Mouse (Mus musculus) hindbrain, embryonic 15.5 days (tissue): ENCODE measurements around the gene Lsp1. TPM values are rescaled to one million over a fixed set of nuclear protein-coding genes. Genes with fewer than 3 reads are reported as not detected.
A peak's percentile ranks its signal among the peaks of the same experiment; 100 is the strongest.

Source experiments
- ATAC-seq: fragments of 200-750 bp; cut with Nextera tagmentation; 2 replicates; pipeline ENCODE4 v1.8.0; 2017; ENCODE audit warnings: low read depth, moderate number of reproducible peaks, moderate TSS enrichment; ENCODE audit not compliant: low FRiP score
- H3K27ac ChIP-seq: fragments of 300-500 bp; sonication (generic); replicated peaks from 2 replicates; pipeline ENCODE4 v1.5.1; 2015; ENCODE audit warnings: mild to moderate bottlenecking, inconsistent platforms
- H3K27me3 ChIP-seq: fragments of 300-500 bp; sonication (generic); 2 replicates; pipeline ENCODE4 v1.6.1; 2015; ENCODE audit warnings: control low read depth, inconsistent platforms
- H3K36me3 ChIP-seq: fragments of 300-500 bp; sonication (generic); 2 replicates; pipeline ENCODE4 v1.6.1; 2015; ENCODE audit warnings: control low read depth, inconsistent platforms
- H3K4me1 ChIP-seq: fragments of 300-500 bp; sonication (generic); replicated peaks from 2 replicates; pipeline ENCODE4 v1.6.1; 2015; ENCODE audit warnings: control low read depth, inconsistent platforms
- H3K4me2 ChIP-seq: fragments of 300-500 bp; sonication (generic); 2 replicates; pipeline ENCODE4 v1.6.1; 2015; ENCODE audit warnings: moderate library complexity, mild to moderate bottlenecking, inconsistent platforms
- H3K4me3 ChIP-seq: fragments of 300-500 bp; sonication (generic); 2 replicates; pipeline ENCODE4 v1.5.1; 2015; ENCODE audit warnings: mild to moderate bottlenecking, inconsistent platforms
- H3K9ac ChIP-seq: fragments of 300-500 bp; sonication (generic); 2 replicates; pipeline ENCODE4 v1.6.1; 2015; ENCODE audit warnings: inconsistent platforms
- H3K9me3 ChIP-seq: fragments of 300-500 bp; sonication (generic); 2 replicates; pipeline ENCODE4 v1.6.1; 2016; ENCODE audit warnings: control low read depth, inconsistent platforms
- WGBS: fragments of 180-500 bp; shearing (Covaris S2); methylation state at CpG from one replicate; pipeline ENCODE4 v1.1.7; 2015; 5-methylcytosine and 5-hydroxymethylcytosine counted together
- polyA plus RNA-seq: library from polyadenylated mRNA; unstranded; fragments of >200 nt; fragmentation: Nextera tagmentation; extraction: Ambion mirVana; gene quantifications from 2 replicates; pipeline ENCODE4 v1.2.1, GENCODE M21; 2015

Gene Lsp1
- polyA plus RNA-seq, 1 experiment from 2014 or later = 4.5 TPM

DNA sequence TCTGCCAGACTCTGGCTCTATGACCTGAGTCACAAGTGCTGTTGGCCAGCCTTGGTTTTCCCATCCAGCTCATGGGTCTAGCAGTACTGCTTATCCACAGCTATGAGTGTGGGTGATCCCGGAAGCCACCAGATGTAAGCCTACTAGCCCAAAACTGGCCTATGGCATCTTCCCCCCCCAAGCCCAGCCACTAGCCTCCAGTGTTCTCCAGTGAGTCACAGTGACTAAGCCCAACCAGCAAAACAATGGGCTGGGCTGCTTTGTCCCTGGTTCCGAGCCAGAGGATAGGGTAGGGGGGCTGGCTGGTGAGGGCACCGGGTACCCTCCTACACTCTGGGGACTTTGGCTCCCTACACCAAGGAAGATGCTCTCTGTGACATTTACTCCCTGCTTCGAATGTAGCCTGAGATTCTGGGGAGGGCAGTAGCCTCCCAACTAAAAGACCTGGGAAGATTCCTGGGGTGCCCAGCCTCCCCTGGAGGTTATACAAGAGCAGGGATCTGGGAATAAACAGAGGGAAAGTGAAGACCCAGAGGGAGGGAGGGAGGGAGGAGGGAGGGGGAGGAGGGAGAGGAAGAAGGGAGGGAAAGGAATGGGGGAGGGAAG lies 10.3 kb downstream of the Lsp1 start:
- H3K27me3 ChIP-seq = no peaks in the 10 kb centered on the region
- H3K9me3 ChIP-seq = no peaks in the 10 kb centered on the region
- ATAC-seq = 0 out of 2 replicates have a peak, but pooled peaks have one; percentile 45
- no peak overlapping the region for H3K4me2 ChIP-seq
- H3K4me3 ChIP-seq = no peak overlapping the region
- H3K36me3 ChIP-seq = no peaks in the 10 kb centered on the region
- H3K27ac ChIP-seq = no peak overlapping the region
- no peak overlapping the region for H3K9ac ChIP-seq
- WGBS = 20% methylated on average over 4 of the region's 4 CpGs
- peaks cover 11% of the 10 kb centered on the region; the same call in 1 of the 2 replicates for H3K4me1 ChIP-seq

DNA sequence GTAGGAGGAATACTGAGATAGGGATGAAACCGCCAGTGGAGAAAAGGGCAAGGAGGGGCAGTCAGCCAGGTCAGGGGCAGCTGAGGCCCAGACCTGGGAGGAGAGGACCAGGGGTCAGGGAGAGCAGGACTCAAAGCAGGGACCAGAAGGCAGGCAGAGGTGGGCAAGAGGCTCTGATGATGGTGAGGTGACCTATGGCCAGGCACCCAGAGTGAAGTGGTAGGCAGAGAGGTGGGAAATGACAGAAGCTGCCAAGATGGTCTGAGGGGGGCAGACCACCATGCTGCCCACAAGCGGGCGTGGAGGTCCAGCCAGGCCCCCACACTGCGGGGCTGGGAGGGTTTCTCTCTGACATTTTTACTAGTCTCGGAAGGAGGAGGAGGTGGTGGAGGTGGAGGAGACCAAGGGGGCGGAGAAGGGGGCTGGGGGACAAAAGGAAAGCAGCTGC lies 10.8 kb downstream of the Lsp1 start:
- WGBS = 38% methylated on average over 6 of the region's 6 CpGs
- H3K4me2 ChIP-seq = no peak overlapping the region

DNA sequence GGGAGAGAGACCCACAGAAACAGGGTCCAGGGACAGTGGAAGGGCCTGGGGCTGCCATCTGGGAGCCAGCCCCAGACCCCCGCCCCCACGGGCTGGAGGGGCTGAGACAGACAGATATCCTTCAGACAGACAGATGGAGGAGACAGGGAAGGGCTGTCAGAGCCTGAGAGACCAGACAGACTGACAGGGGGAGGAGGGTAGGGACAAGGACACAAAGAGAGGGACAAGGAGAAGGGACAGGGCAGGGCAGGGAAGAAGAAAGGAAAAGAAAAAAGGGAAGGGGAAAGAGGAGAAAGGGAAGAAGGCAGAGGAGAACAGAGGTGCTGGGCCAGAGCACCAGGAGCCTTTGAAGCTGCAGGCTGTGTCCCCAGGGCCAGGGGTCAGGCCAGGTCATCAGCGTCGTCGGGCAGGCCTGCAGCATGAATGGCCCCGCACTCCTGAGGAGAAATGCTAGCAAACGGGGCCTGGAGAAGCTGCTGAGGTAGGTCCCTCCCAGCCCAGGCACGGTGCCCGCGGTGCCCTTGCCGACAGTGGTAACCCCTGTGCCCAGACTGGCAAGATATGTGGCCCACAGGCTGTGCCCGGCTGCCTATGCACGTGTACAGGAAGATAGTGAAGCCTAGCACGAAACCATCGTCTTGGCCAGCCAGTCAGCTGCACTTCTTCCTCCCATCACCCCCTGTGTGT lies 11.4 kb downstream of the Lsp1 start:
- ATAC-seq = no peak
- H3K4me2 ChIP-seq = no peak overlapping the region
- H3K27ac ChIP-seq = no peak overlapping the region
- no peaks in the 10 kb centered on the region for H3K36me3 ChIP-seq
- H3K4me1 ChIP-seq = peaks cover 11% of the 10 kb centered on the region; the same call in 1 of the 2 replicates
- H3K4me3 ChIP-seq = no peak overlapping the region
- no peak overlapping the region for H3K9ac ChIP-seq
- 29% methylated on average over 15 of the region's 15 CpGs for WGBS
- H3K27me3 ChIP-seq = no peaks in the 10 kb centered on the region
- no peaks in the 10 kb centered on the region for H3K9me3 ChIP-seq

More for the DNA sequence above, 10.8 kb downstream of the Lsp1 start:
- H3K9me3 ChIP-seq = no peaks in the 10 kb centered on the region
- H3K36me3 ChIP-seq = no peaks in the 10 kb centered on the region
- H3K9ac ChIP-seq = no peak overlapping the region
- H3K4me3 ChIP-seq = no peak overlapping the region
- H3K4me1 ChIP-seq = peaks cover 11% of the 10 kb centered on the region; the same call in 1 of the 2 replicates
- ATAC-seq = no peak
- H3K27me3 ChIP-seq = no peaks in the 10 kb centered on the region
- no peak overlapping the region for H3K27ac ChIP-seq

DNA sequence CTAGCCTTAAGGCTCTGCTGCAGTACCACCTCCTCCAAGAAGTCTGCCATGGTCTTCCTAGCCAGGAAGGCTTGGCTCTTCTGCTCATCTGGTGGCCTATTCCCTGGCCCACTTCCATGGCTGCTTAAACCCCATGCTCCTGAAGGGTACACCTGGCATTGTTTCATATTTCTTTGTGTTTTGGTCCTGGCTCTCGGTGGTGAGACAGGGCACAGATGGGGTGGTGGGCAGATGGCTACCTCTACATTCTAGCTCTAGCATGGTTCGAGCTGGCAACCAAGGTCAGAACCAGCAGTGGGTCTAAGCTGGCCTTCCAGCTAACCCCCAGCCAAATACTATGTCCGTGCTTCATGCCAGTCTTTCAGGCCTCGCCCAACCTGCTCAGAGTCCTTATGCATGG lies 12.3 kb downstream of the Lsp1 start:
- H3K36me3 ChIP-seq = no peaks in the 10 kb centered on the region
- 88% methylated on average over 4 of the region's 4 CpGs for WGBS
- no peak overlapping the region for H3K4me2 ChIP-seq
- H3K9ac ChIP-seq = no peak overlapping the region
- H3K4me3 ChIP-seq = no peak overlapping the region
- no peak overlapping the region for H3K27ac ChIP-seq
- H3K9me3 ChIP-seq = no peaks in the 10 kb centered on the region
- ATAC-seq = no peak
- no peaks in the 10 kb centered on the region for H3K27me3 ChIP-seq
- H3K4me1 ChIP-seq = peaks cover 11% of the 10 kb centered on the region; the same call in 1 of the 2 replicates

DNA sequence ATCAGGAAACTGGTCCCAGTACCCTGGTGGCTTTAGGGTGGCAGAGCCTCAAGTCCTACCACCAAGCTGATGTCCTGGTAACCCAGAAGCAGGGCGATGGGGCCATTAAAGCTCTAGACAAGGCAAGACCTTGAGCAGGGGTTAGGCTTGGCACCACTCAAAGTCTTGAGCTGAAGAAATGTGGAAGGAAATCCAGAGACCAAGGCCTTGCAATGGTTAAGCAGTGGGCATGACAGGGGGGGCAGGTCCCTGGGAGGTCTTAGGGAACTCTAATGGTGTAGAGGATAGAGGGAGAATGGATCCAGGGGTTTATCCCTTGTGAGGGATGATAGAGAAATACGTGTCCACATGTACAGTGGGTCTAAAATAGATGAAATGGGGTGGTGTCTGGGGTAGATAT lies 12.9 kb downstream of the Lsp1 start:
- H3K4me1 ChIP-seq = peaks cover 11% of the 10 kb centered on the region; the same call in 1 of the 2 replicates
- H3K27ac ChIP-seq = no peak overlapping the region
- H3K36me3 ChIP-seq = no peaks in the 10 kb centered on the region
- WGBS = 92% methylated on average over 2 of the region's 2 CpGs
- no peak overlapping the region for H3K4me3 ChIP-seq
- ATAC-seq = no peak
- no peaks in the 10 kb centered on the region for H3K27me3 ChIP-seq
- H3K9ac ChIP-seq = no peak overlapping the region
- H3K4me2 ChIP-seq = no peak overlapping the region
- no peaks in the 10 kb centered on the region for H3K9me3 ChIP-seq

DNA sequence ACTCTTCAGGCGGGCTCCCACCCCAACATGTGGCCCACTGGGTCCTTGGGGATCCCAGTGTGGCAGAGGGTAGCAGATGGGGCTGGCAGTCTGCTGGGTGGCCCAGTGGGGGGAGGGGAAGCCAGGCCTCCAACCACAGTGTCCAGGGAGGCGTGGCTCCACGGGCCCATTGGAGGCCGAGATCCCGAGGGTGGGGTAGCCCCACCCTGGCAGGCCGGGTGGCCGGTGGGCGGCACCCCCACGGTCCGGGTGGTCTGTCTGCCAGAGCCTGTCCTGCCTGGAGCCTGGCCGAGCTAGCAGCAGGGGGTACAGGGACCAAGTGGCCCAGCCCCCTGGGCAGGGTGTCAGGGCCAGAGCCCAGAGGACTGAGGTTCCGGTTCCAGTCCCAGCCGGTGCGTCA lies 14.2 kb downstream of the Lsp1 start:
- Histone ChIP-seq H3K4me2 (no peak overlapping the region), H3K27ac (no peak overlapping the region), H3K4me3 (no peak overlapping the region), H3K36me3 (no peaks in the 10 kb centered on the region), H3K4me1 (peaks cover 11% of the 10 kb centered on the region; the same call in 1 of the 2 replicates), H3K9me3 (no peaks in the 10 kb centered on the region), H3K27me3 (no peaks in the 10 kb centered on the region), H3K9ac (no peak overlapping the region)
- ATAC-seq = no peak
- 87% methylated on average over 14 of the region's 14 CpGs for WGBS

DNA sequence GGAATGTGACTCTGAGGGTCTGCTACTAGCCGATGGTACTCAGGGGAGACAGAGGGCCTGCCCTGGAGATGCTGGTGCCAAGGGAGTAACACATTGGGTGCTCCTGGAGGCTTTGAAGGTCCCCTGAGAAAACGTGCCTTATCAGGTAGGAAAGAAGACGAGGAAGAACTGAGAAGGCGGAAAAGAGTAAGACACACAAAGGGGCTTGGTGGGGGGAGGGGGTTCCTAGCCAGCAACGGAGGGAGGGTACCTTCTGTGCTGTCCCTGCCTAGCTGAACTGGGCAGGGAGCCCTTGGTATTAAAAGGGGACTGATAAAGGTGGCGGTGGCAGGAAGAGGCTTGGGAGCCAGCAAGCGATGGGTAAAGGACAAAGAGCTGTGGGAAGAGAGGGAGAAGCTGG lies 15.0 kb downstream of the Lsp1 start:
- H3K27ac ChIP-seq = no peak overlapping the region
- H3K27me3 ChIP-seq = no peaks in the 10 kb centered on the region
- no peaks in the 10 kb centered on the region for H3K9me3 ChIP-seq
- H3K9ac ChIP-seq = no peak overlapping the region
- ATAC-seq = no peak
- H3K4me1 ChIP-seq = peaks cover 11% of the 10 kb centered on the region; the same call in 1 of the 2 replicates
- H3K4me3 ChIP-seq = no peak overlapping the region
- H3K4me2 ChIP-seq = no peak overlapping the region
- H3K36me3 ChIP-seq = no peaks in the 10 kb centered on the region
- WGBS = 69% methylated on average over 7 of the region's 7 CpGs

DNA sequence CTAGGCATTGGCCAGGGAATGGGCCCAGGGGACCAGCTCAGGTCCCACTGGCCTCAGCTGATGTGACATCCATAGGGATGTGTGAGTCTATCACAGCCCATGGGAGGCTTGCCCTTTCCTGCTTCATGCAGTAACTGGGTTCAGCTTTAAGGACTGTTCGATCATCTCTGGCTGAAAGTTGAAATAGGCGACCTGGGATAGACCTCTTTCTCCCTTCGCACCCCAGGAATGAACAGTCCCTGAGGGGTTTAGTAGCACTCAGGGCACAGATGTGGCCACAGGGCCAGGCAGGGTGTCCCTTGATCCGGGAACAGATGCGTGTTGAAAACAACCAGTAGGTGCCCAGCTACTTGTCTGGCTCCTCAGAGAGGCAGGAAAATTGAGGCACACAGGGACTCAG lies 15.7 kb downstream of the Lsp1 start:
- Histone ChIP-seq H3K27ac (no peak overlapping the region), H3K4me1 (peaks cover 11% of the 10 kb centered on the region), H3K9me3 (no peaks in the 10 kb centered on the region), H3K27me3 (no peaks in the 10 kb centered on the region), H3K4me2 (no peak overlapping the region), H3K4me3 (no peak overlapping the region), H3K36me3 (no peaks in the 10 kb centered on the region), H3K9ac (no peak overlapping the region)
- WGBS = 79% methylated on average over 5 of the region's 5 CpGs
- ATAC-seq = no peak

DNA sequence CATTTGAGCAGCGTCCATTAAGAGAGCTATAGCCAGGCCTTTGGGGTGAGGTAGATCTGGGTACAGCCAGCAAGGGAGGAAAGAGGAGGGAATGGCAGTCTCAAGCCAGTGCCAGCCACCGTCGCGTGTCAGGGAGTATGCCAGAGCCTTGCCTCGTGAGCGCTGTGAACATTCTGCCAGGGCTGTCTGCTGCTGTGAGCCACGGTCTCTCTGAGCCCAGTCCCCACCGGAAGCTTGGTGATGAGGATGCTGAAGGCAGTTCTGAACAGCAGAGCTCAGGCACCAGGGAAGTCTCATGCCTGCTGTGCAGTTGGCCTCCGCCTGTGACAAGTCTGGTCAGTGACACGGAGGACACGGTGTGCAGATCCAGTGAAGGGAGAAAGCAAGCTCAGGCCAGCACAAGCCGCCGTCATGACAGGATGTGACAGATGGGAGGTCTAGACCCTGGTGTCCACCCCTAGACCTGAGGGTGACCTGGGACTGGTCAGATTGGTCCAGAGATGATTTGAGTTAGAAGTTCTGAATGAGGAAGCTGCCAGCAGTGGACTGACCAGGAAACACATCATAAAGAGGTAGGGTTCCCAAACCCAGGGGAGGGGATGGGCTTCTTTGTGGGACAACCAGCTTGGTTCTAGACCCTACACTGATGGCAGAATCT lies 16.3 kb downstream of the Lsp1 start:
- H3K9ac ChIP-seq = no peak overlapping the region
- no peaks in the 10 kb centered on the region for H3K27me3 ChIP-seq
- no peak overlapping the region for H3K4me3 ChIP-seq
- H3K27ac ChIP-seq = no peak overlapping the region
- H3K4me2 ChIP-seq = no peak overlapping the region
- peaks cover 11% of the 10 kb centered on the region for H3K4me1 ChIP-seq
- no peaks in the 10 kb centered on the region for H3K36me3 ChIP-seq
- WGBS = 75% methylated on average over 13 of the region's 13 CpGs
- no peaks in the 10 kb centered on the region for H3K9me3 ChIP-seq
- ATAC-seq = no peak

DNA sequence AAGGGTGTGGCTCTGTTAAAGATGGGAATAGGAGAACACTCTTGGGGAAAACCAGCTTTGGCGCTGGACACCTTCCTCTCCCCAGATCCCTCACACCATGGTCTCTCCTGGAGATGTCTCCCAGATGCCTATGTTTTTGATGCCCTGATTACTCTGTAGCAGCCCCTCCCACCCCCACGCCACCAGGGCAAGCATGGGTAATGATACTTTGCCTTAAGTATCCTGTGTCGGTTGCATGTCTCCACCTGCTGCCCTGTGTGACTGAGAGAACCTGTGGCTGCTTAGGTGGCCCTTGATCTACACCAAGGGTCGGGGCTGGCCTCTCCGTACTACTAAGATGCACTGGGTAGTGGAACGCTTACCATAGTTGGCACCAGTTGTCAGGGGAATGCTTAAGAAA lies 17.4 kb downstream of the Lsp1 start:
- Histone ChIP-seq H3K4me3 (no peak overlapping the region), H3K4me2 (no peak overlapping the region), H3K9me3 (no peaks in the 10 kb centered on the region), H3K27me3 (no peaks in the 10 kb centered on the region), H3K4me1 (peaks cover 16% of the 10 kb centered on the region), H3K27ac (no peak overlapping the region), H3K9ac (no peak overlapping the region), H3K36me3 (no peaks in the 10 kb centered on the region)
- WGBS = 90% methylated on average over 6 of the region's 6 CpGs
- no peak for ATAC-seq

DNA sequence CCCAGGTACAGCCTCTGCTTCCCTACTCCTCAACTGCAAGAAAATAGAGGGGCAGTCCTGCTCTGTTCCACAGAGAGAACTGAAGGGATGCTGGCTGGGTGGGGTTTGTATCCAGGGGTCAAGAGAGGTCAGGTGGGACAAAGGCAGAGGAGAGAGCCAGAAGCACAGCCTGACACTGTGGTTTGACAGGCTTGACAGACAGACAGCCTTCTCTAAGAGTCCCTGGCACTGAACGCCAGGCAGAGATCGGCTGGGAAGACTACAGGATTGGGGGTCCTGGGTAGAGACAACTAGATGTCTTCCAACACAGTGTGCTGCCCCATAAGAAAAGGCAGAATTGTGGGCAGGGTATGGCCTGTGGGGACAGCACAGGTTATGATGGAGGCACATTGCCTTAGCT lies 18.0 kb downstream of the Lsp1 start:
- 59% methylated on average over 2 of the region's 2 CpGs for WGBS
- H3K9ac ChIP-seq = no peak overlapping the region
- no peaks in the 10 kb centered on the region for H3K27me3 ChIP-seq
- no peak for ATAC-seq
- H3K4me3 ChIP-seq = no peak overlapping the region
- no peak overlapping the region for H3K27ac ChIP-seq
- no peaks in the 10 kb centered on the region for H3K36me3 ChIP-seq
- H3K9me3 ChIP-seq = no peaks in the 10 kb centered on the region
- H3K4me1 ChIP-seq = peaks cover 20% of the 10 kb centered on the region
- no peak overlapping the region for H3K4me2 ChIP-seq

DNA sequence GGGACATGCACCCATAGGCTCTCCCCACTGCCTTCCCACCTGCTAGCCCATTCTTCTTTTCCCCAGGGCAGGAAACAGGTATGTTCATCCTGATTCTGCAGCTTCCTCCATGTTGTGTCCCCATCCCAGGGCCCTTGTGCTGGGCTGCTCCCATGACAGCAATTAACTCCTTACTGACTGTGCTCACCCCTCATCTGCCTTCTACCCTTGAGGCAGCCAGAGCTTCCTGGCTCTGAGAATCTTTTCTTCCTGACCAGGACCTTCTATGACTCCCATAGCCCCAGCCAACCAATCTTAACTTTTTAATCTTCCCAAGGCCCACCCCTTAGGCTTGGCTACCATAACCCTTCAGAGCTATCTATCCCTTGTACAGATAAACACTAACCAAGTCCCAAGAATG lies 18.7 kb downstream of the Lsp1 start:
- Histone ChIP-seq H3K4me2 (no peak overlapping the region), H3K9me3 (no peaks in the 10 kb centered on the region), H3K9ac (no peak overlapping the region), H3K27me3 (no peaks in the 10 kb centered on the region), H3K36me3 (no peaks in the 10 kb centered on the region), H3K27ac (no peak overlapping the region), H3K4me3 (no peak overlapping the region), H3K4me1 (peaks cover 20% of the 10 kb centered on the region)
- ATAC-seq = no peak
